8 mouse cellular contexts compared by ENCODE assay signal in genomic region chrX:95444776-95445111, GRCm38 (mm10). TPM values are rescaled to one million over a fixed set of nuclear protein-coding genes. Genes with fewer than 3 reads are reported as not detected.
DNase-seq lines count a peak whose midpoint lies in the region; ATAC-seq and TF ChIP-seq lines count a peak whose summit lies in the region.

Gene Amer1, minus strand, starts transcription at chrX:95444872.

- peak; percentile 89 for ATAC-seq in G1E (ENCODE audit: extremely low read depth, insufficient number of reproducible peaks, low FRiP score, poor library complexity, severe bottlenecking)
- ATAC-seq in forebrain, postnatal 0 days, result peak; percentile 96
- ATAC-seq in hematopoietic stem cell, adult 5-6 weeks (replicated peaks in 1 of 2; ENCODE audit: insufficient read depth in 1 of 2, low FRiP score in 2 of 2, low TSS enrichment in 1 of 2, low read depth in 1 of 2, poor library complexity in 2 of 2, severe bottlenecking in 2 of 2), result peak; percentile 93 to 95
- ATAC-seq in lung, embryonic 16.5 days (ENCODE audit: low read depth), result peak; percentile 95

- H3K4me1 ChIP-seq in G1E (ENCODE audit: insufficient read depth, low read depth, low read length), result peaks cover 13% of the 10 kb centered on the region
- 0 out of 2 replicates have a peak, but pooled peaks cover 6% of the 10 kb centered on the region for H3K4me1 ChIP-seq in forebrain, postnatal 0 days (ENCODE audit: insufficient read depth)
- H3K4me1 ChIP-seq in lung, embryonic 16.5 days (replicated peaks; ENCODE audit: control insufficient read depth, insufficient read depth, low read length), result 0 out of 2 replicates have a peak, but pooled peaks cover 3% of the 10 kb centered on the region

- H3K4me2 ChIP-seq in forebrain, postnatal 0 days (ENCODE audit: low read depth), result peak within 1 kb of the TSS; percentile 59
- peak within 1 kb of the TSS; percentile 66 for H3K4me2 ChIP-seq in lung, embryonic 16.5 days (ENCODE audit: low read depth, low read length)

- peak within 1 kb of the TSS; percentile 76 for H3K4me3 ChIP-seq in G1E (ENCODE audit: low read depth, low read length)
- peak within 1 kb of the TSS; percentile 50 for H3K4me3 ChIP-seq in forebrain, postnatal 0 days (ENCODE audit: low read depth, low read length)
- peak within 1 kb of the TSS; percentile 67 for H3K4me3 ChIP-seq in lung, embryonic 16.5 days (ENCODE audit: low read length)

- no peak for TF ChIP-seq CTCF in G1E (IDR thresholded peaks at IDR 0.05; ENCODE audit: low read depth, low read length)
- no peak for TF ChIP-seq CTCF in forebrain, postnatal 0 days (IDR thresholded peaks at IDR 0.05; ENCODE audit: low read depth)

- no peaks in the 10 kb centered on the region for H3K9me3 ChIP-seq in G1E (replicated peaks)
- no peaks in the 10 kb centered on the region for H3K9me3 ChIP-seq in forebrain, postnatal 0 days (ENCODE audit: low read length)
- no peaks in the 10 kb centered on the region for H3K9me3 ChIP-seq in lung, embryonic 16.5 days (ENCODE audit: control insufficient read depth, low read length)

- H3K27ac ChIP-seq in forebrain, postnatal 0 days (ENCODE audit: low read depth, low read length), result peak within 1 kb of the TSS; percentile 81
- H3K27ac ChIP-seq in lung, embryonic 16.5 days (ENCODE audit: low read length), result peak within 1 kb of the TSS; percentile 90

- H3K36me3 ChIP-seq in G1E (replicated peaks), result no peaks in the 10 kb centered on the region
- H3K36me3 ChIP-seq in forebrain, postnatal 0 days (ENCODE audit: insufficient read depth), result no peaks in the 10 kb centered on the region
- H3K36me3 ChIP-seq in lung, embryonic 16.5 days (ENCODE audit: control insufficient read depth, insufficient read depth, low read length), result no peaks in the 10 kb centered on the region

- peak; percentile 84 for DNase-seq in G1E (ENCODE audit: low spot score)
- peak; percentile 87 to 91 for DNase-seq in cerebellum, adult 18-20 months
- peak; percentile 91 for DNase-seq in forebrain, postnatal 0 days
- peak; percentile 86 for DNase-seq in layer of hippocampus, adult 9-10 months (ENCODE audit: low spot score)
- DNase-seq in ovary, postnatal 10 days (ENCODE audit: low spot score), result peak; percentile 73
- DNase-seq in thymus, postnatal 10 days (ENCODE audit: low spot score in 2 of 2), result peak; percentile 88 to 89

- H3K27me3 ChIP-seq in G1E (ENCODE audit: insufficient read depth, low read length), result no peaks in the 10 kb centered on the region
- H3K27me3 ChIP-seq in forebrain, postnatal 0 days (ENCODE audit: insufficient read depth, low read length), result no peaks in the 10 kb centered on the region
- no peaks in the 10 kb centered on the region for H3K27me3 ChIP-seq in lung, embryonic 16.5 days (ENCODE audit: control insufficient read depth, insufficient read depth, low read depth, low read length)

- 29% methylated on average over 19 of the region's 19 CpGs for WGBS in forebrain, postnatal 0 days
- 18% methylated on average over 19 of the region's 19 CpGs for WGBS in lung, embryonic 16.5 days

- peak within 1 kb of the TSS; percentile 70 for H3K9ac ChIP-seq in forebrain, postnatal 0 days
- peak within 1 kb of the TSS; percentile 73 for H3K9ac ChIP-seq in lung, embryonic 16.5 days (ENCODE audit: low read length)

RNA-seq across cellular contexts. Expression of gene Amer1, which starts in this region (rescaled TPM):
- total RNA-seq in G1E (2014; fragmentation: Nextera tagmentation) (5.1 and 5.6 TPM in 2 replicates), G1E (2017) (5.7 and 6.9 TPM in 2 replicates)
- 0.39 and 0.61 TPM in 2 replicates for polyA plus RNA-seq in G1E (2012)
- total RNA-seq in forebrain, postnatal 0 days (2014; rRNA removed), result 16.8 and 18.1 TPM in 2 replicates
- 7.1 and 11.3 TPM in 2 replicates for polyA plus RNA-seq in forebrain, postnatal 0 days (2015; fragmentation: Nextera tagmentation; extraction: Ambion mirVana)
- total RNA-seq in hematopoietic stem cell, adult 5-6 weeks (2017), result 11.4 and 14.4 TPM in 2 replicates
- polyA plus RNA-seq in lung, embryonic 16.5 days (2015; fragmentation: Nextera tagmentation; extraction: Ambion mirVana), result 11.3 and 11.4 TPM in 2 replicates

Comparison
In these comparisons a context has a peak if more than half of its experiments do, and no peak if none do; other contexts are left out.
1. Peak in every context shown above with its lines: DNase-seq, ATAC-seq, H3K4me3 ChIP-seq and H3K27ac ChIP-seq.